Mouse (Mus musculus): ENCODE results near the gene Gm11937. TPM values are rescaled to one million over a fixed set of nuclear protein-coding genes. Genes with fewer than 3 reads are reported as not detected.

The Gm11937 gene
- polyA plus RNA-seq, 1 experiment: not detected

- 78% methylated on average over 7 of the region's 7 CpGs for WGBS
- DNase-seq (ENCODE audit: low read depth, low spot score): no peak
Measured at GRCm38 (mm10) chr11:99585096-99585495, 24.9 kb downstream of the Gm11937 start.

DNA sequence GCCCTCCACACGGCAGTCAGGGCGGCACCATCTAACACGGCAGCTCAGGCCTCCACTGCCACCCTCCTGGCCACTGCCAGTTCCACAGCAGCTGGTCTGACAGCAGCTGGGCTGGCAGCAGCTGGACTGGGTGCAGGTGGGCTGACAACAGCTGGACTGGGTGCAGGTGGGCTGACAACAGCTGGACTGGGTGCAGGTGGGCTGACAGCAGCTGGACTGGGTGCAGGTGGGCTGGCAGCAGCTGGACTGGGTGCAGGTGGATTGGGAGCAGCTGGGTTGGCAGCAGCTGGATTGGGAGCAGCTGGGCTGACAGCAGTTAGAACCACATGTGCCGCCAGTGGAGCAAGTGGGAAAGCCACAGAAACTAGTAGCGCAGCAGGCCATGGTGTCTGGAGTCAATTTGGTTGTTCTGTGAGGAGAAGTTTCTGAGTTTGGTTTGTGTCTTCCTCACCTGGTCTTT is 26.7 kb downstream of the Gm11937 start, which contains the start of gene Krtap1-4:
Gene Krtap1-4 (minus strand): TSS at position 410 of the 460 bp plus-strand sequence.
- no peak for DNase-seq (ENCODE audit: low read depth, low spot score)
- WGBS: 68% methylated on average over 5 of the region's 5 CpGs

GRCm38 (mm10) chr11:99581564-99581963 is 28.4 kb downstream of the Gm11937 start:
- DNase-seq (ENCODE audit: low read depth, low spot score): no peak
- WGBS: 73% methylated on average over 6 of the region's 6 CpGs

DNA sequence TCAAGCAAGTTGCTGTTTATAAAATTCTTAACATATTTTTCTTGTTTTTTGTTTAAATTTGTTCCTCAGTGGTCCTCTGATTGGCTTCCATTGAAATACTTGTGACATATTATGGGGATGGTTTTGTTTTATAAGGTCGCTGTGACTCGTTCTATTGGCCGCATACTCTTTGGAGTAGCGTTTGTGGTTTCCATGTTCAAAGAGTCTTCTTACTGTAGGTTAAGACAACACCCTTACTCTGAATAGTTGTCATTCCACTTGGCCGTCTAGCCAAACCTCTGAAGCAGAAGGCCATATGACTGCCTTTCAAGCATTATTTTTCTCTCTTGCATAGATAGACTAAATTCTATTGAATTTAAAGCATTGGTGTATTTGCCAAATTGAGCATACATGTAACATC is 28.9 kb downstream of the Gm11937 start:
- 82% methylated on average over 5 of the region's 5 CpGs for WGBS

GRCm38 (mm10) chr11:99580636-99581035 is 29.4 kb downstream of the Gm11937 start, which contains the start of gene Krtap1-5:
Gene Krtap1-5, minus strand, starts transcription at chr11:99581016.
- no peak for DNase-seq (ENCODE audit: low read depth, low spot score)
- WGBS: 80% methylated on average over 6 of the region's 6 CpGs

More for the DNA sequence above, 28.9 kb downstream of the Gm11937 start:
- DNase-seq (ENCODE audit: low read depth, low spot score): no peak

DNA sequence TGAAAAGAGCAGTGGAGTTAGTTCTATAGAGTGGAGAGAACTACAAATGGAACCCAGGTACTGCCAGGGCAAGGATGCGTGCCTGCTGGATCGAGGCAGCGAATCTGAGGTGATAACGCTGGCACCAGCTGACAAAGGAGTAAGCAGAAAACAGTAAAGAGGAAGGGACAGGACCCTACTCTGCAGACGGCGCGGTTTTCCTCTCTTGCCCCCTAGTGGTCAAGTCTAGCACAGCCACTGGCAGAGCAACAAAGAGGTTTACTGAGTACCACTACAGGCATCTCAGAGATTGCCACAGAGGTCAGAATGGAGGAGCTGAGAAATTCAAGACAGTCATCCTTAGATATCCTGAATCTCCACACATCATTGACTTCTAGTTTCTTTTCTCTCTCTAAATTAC is 35.9 kb downstream of the Gm11937 start:
- WGBS: 2% methylated on average over 7 of the region's 7 CpGs

GRCm38 (mm10) chr11:99573164-99573563 is 36.8 kb downstream of the Gm11937 start:
- 72% methylated on average over 4 of the region's 4 CpGs for WGBS
- no peak for DNase-seq (ENCODE audit: low read depth, low spot score)

More for the DNA sequence above, 35.9 kb downstream of the Gm11937 start:
- peak; percentile 33 for DNase-seq (ENCODE audit: low read depth, low spot score)

DNA sequence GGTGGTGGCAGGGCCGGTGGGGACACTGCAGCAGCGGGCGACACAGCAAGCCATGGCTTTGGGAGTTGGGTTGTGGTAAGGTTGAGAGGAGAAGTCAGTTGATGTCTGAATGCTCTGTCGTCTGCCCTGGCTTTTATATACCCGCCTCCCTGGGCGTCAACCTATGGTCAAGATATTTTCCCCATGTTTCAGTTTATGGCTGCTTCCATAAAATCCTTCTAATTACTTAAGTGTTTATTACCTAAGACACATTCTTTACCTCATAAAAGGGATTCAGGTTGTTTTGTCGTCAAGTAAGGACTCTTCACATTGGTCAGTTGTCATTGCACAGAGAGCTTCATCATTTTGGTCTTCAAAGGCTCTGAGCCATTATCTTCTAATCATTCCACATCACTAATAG is 43.5 kb downstream of the Gm11937 start, which contains the start of gene Krtap3-1:
Gene Krtap3-1 (minus strand): TSS at position 101 of the 400 bp plus-strand sequence.
- 40% methylated on average over 7 of the region's 7 CpGs for WGBS
- peak; percentile 27 for DNase-seq (ENCODE audit: low read depth, low spot score)

- DNase-seq (ENCODE audit: low read depth, low spot score): no peak
- 82% methylated on average over 6 of the region's 6 CpGs for WGBS
Measured at GRCm38 (mm10) chr11:99562580-99562979, 47.4 kb downstream of the Gm11937 start.

Other genes starting within 250 kb of the Gm11937 start
- 0.06 TPM in 1 of 2 replicates, not detected in the other for gene Krt28, start 235.3 kb downstream of the Gm11937 start, polyA plus RNA-seq (2012; rRNA removed)
- 0.84 and 1.1 TPM in 2 replicates for gene Krt10, start 220.8 kb downstream of the Gm11937 start, polyA plus RNA-seq (2012; rRNA removed)
- 3.9 and 4.5 TPM in 2 replicates for gene Krt12, start 187.9 kb downstream of the Gm11937 start, polyA plus RNA-seq (2012; rRNA removed)
- gene Krt20, start 172.0 kb downstream of the Gm11937 start, polyA plus RNA-seq (2012; rRNA removed): 409 and 926 TPM in 2 replicates
- 1.0 and 2.8 TPM in 2 replicates for gene Krt23, start 117.1 kb downstream of the Gm11937 start, polyA plus RNA-seq (2012; rRNA removed)
- gene Krt39, start 88.9 kb downstream of the Gm11937 start, polyA plus RNA-seq (2012; rRNA removed): not detected in 2 replicates
- not detected in 2 replicates for gene Krt40, start 67.0 kb downstream of the Gm11937 start, polyA plus RNA-seq (2012; rRNA removed)
- not detected in 2 replicates for gene Krtap3-3, start 59.3 kb downstream of the Gm11937 start, polyA plus RNA-seq (2012; rRNA removed)
- gene Krtap3-2, start 53.3 kb downstream of the Gm11937 start, polyA plus RNA-seq (2012; rRNA removed): not detected in 2 replicates
- not detected in 2 replicates for gene Gm11939, start 50.7 kb downstream of the Gm11937 start, polyA plus RNA-seq (2012; rRNA removed)
- 0.30 and 0.55 TPM in 2 replicates for gene Krtap3-1, start 43.6 kb downstream of the Gm11937 start, polyA plus RNA-seq (2012; rRNA removed)
- not detected in 2 replicates for gene Krtap1-5, start 29.2 kb downstream of the Gm11937 start, polyA plus RNA-seq (2012; rRNA removed)
- not detected in 2 replicates for gene Krtap1-4, start 26.5 kb downstream of the Gm11937 start, polyA plus RNA-seq (2012; rRNA removed)
- not detected in 2 replicates for gene Krtap1-3, start 18.9 kb downstream of the Gm11937 start, polyA plus RNA-seq (2012; rRNA removed)
- not detected in 2 replicates for gene Krtap9-3, start 12.1 kb downstream of the Gm11937 start, polyA plus RNA-seq (2012; rRNA removed)
- gene Gm11938, start 6.9 kb downstream of the Gm11937 start, polyA plus RNA-seq (2012; rRNA removed): 0.21 TPM in 1 of 2 replicates, not detected in the other
- 0.22 TPM in 1 of 2 replicates, not detected in the other for gene Krtap2-4, start 4.7 kb upstream of the Gm11937 start, polyA plus RNA-seq (2012; rRNA removed)
- gene Gm11562, start 10.2 kb upstream of the Gm11937 start, polyA plus RNA-seq (2012; rRNA removed): 0.26 TPM in 1 of 2 replicates, not detected in the other
- not detected in 2 replicates for gene Krtap4-1, start 18.0 kb upstream of the Gm11937 start, polyA plus RNA-seq (2012; rRNA removed)
- gene Krtap4-2, start 24.9 kb upstream of the Gm11937 start, polyA plus RNA-seq (2012; rRNA removed): not detected in 2 replicates
- gene Krtap4-7, start 33.9 kb upstream of the Gm11937 start, polyA plus RNA-seq (2012; rRNA removed): not detected in 2 replicates
- not detected in 2 replicates for gene Gm11555, start 40.0 kb upstream of the Gm11937 start, polyA plus RNA-seq (2012; rRNA removed)
- not detected in 2 replicates for gene Gm11563, start 48.8 kb upstream of the Gm11937 start, polyA plus RNA-seq (2012; rRNA removed)
- gene Krtap4-6, start 55.8 kb upstream of the Gm11937 start, polyA plus RNA-seq (2012; rRNA removed): not detected in 2 replicates
- gene Gm14190, start 80.6 kb upstream of the Gm11937 start, polyA plus RNA-seq (2012; rRNA removed): not detected in 2 replicates
- gene Gm14180, start 124.1 kb upstream of the Gm11937 start, polyA plus RNA-seq (2012; rRNA removed): not detected in 2 replicates
- gene Gm11595, start 162.7 kb upstream of the Gm11937 start, polyA plus RNA-seq (2012; rRNA removed): not detected in 2 replicates
- not detected in 2 replicates for gene Krtap4-8, start 170.5 kb upstream of the Gm11937 start, polyA plus RNA-seq (2012; rRNA removed)
- not detected in 2 replicates for gene Krtap4-9, start 175.0 kb upstream of the Gm11937 start, polyA plus RNA-seq (2012; rRNA removed)
- not detected in 2 replicates for gene Gm11596, start 183.3 kb upstream of the Gm11937 start, polyA plus RNA-seq (2012; rRNA removed)
- not detected in 2 replicates for gene Gm11569, start 188.7 kb upstream of the Gm11937 start, polyA plus RNA-seq (2012; rRNA removed)
- gene Gm11554, start 194.3 kb upstream of the Gm11937 start, polyA plus RNA-seq (2012; rRNA removed): not detected in 2 replicates
- not detected in 2 replicates for gene Krtap4-13, start 199.7 kb upstream of the Gm11937 start, polyA plus RNA-seq (2012; rRNA removed)
- gene Gm11564, start 205.5 kb upstream of the Gm11937 start, polyA plus RNA-seq (2012; rRNA removed): not detected in 2 replicates
- gene 2300003K06Rik, start 227.9 kb upstream of the Gm11937 start, polyA plus RNA-seq (2012; rRNA removed): not detected in 2 replicates
- gene Krtap4-16, start 241.4 kb upstream of the Gm11937 start, polyA plus RNA-seq (2012; rRNA removed): 0.11 and 0.33 TPM in 2 replicates
- not detected in 2 replicates for gene Gm11568, start 247.7 kb upstream of the Gm11937 start, polyA plus RNA-seq (2012; rRNA removed)

All from large intestine, adult 2 months (tissue).